Mouse (Mus musculus): ENCODE measurements around the gene Xrcc1.

DNA sequence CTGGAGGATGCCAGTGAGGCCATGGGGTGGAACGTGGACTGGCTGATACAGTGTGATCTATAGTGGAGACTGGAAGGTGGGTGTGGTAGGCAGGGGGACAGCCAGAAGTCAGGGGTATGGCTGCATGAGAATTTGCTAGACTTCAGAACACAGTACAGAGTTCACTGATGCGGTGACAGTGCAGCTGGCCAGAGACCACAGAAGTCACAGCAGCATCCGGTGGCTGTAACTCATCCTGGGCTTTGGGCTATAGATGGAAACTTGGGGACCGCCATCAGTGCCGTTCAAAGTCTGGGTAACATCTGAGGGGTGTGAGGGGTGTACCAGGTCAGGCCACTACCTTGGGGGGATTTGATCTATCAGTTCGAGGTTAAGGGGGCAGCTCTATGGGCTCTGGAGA is 22.4 kb upstream of the Xrcc1 start:
- TF ChIP-seq CTCF (conservative IDR thresholded peaks at IDR 0.05 in 1 of 2, IDR thresholded peaks at IDR 0.05 in 1 of 2; ENCODE audit: low read depth in 2 of 2, low read length in 2 of 2) (no peak), POLR2A (IDR thresholded peaks at IDR 0.05; ENCODE audit: low read depth, low read length) (no peak)
